Mouse (Mus musculus) layer of hippocampus, adult 18-20 months (tissue): ENCODE measurements at regions not wholly inside any gene's neighbourhood (a gene's known extent, or its start where the extent isn't known, plus 50 kb on each side); places are given as distances from the start of the nearest gene placed in this dataset.

Source experiments
- DNase-seq, 2 experiments: peaks; one replicate each; pipeline ENCODE4 v3.0.0; 2022; ENCODE audit warnings: low spot score in 2 of 2

DNA sequence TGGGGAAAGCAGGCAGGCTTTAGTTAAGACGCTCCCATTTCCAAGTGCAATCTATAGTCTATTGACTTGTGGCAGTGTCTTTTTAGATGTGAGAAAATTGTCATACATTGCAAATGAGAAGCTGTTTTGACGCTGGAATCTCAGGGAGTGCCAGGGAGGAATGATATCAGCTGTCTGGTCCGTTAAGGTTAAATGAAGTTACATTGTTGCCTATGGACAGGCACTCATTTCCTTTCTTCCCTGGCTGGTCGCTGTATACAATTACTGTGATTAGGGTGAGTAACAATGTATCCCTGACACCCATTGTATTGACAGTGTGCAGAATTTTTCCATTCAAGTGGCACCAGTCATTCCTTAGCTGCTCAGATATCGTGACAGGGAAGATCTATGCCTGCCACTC lies 168.3 kb downstream of the Gpat3 start:
- DNase-seq: no peak

DNA sequence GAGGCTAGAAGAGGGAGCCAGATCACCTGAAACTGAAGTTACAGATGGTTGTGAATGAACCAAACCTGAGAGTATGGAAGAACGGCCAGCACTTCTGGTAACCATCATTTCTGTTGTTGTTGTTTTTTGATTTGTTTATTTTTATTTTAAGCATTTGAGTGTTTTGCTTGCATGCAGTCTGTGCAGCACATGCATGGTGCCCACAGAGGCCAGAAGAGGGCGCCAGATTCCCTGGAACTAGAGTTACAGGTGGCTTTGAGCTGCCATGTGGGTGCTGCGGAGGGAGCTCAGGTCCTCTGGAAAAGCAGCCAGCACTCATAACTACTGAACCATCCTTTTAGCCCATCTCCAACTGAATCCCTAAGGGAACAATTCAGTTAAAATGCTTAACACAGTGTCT lies 159.7 kb downstream of the Gpat3 start:
- DNase-seq: no peak

DNA sequence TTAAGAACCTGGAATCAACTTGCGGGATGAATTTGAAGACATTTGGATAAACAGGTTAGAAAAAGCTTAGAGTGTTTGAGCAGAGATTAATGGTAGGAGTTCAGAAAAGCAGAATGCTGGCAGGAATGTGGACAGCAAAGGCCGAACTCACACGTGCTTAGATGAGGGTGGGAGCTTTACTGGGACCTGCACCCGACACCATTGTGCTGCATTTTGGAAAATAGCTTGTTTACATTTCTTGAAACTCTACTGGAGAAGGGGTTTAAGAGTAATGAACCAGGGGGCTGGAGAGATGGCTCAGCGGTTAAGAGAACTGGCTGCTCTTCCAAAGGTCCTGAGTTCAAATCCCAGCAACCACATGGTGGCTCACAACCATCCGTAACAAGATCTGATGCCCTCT lies 154.9 kb downstream of the Gpat3 start:
- no peak for DNase-seq

DNA sequence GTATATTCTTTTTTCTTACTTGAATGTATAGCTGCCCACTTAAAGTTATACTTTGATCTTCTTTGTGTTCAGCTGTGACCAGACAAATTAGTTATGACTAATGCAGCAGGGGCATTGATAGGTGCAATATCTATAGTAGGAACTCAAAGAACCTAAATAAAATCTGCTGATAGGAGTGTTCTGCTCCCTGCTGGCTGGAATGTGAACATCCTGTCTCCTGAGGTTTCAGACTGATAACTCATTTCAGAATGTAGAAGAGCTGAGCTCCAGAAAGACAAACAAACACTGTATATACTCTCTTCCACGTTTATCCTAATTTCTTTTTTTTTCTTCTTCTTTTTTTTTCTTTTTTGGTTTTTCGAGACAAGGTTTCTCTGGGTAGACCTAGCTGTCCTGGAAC lies 146.9 kb downstream of the Gpat3 start:
- DNase-seq: no peak

DNA sequence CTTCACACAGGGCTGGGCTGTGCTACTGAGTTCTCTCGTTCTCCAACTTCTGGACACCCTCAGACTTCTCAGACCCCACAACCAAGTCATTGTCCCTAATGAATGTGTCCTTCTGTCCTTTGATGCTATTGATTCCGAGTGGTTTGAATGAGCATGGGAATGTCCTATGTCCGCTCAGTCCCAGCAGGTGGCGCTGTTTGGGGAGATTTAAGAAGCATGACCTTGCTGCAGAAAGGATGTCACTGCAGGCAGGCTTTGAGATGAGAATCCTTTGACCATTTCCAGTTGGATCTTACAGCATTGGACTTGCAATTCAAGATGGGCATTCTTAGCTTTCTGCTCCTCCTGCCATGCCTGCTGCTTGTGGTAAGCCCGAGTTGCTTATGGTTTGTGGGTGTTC lies 146.1 kb downstream of the Gpat3 start:
- DNase-seq: peak in 1 of 2 experiments; percentile 17

DNA sequence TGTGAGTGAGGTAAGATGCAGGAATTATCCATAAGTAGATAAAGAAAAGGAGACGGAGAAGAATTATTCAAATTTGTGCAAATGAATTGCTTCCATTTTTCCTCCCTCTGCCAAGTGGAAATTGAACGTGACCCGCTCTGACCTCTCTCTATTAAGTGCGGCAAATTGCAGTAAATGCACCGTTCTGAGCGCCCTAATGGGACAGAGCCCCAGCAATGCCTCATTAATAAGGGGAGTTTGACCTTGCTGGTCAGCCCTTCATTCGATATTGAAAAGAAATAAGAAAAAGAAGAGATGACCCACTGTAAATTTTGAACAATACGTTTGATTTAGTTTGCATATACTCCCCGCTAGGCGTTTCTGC lies 137.0 kb downstream of the Gpat3 start:
- DNase-seq: no peak

DNA sequence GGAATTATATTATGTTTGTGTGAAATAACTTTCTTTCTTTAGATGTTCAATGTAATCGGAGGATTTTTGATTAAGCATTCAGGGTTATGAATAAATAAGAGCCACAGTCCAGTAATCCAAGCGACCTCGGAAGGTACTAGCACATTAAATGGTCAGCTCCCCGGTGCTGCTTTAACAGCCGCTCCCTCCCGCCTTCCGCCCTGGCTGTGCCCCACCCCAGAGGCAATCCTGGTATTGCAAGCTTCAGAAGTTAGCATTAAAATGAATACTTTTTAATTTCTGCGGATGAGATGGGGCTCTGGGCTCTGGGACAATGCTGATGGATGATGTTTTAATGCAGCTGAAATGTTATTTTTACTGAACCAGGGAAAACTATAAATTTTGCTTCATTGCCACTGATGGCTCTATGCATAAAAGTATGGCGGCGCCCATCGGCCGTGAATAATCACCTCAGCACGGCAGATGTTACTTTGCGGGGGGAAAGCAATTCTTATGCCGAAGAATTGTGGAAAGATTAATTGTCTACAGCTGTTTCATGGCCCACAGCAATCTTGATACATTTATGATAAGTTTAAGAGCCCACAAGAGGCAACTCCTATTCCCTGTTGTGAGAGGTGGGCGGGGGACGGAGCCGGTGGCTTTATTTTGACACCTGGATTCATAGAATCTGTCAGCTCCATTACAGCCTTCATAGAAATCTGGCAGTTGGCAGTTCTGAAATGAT lies 136.5 kb downstream of the Gpat3 start:
- no peak for DNase-seq

DNA sequence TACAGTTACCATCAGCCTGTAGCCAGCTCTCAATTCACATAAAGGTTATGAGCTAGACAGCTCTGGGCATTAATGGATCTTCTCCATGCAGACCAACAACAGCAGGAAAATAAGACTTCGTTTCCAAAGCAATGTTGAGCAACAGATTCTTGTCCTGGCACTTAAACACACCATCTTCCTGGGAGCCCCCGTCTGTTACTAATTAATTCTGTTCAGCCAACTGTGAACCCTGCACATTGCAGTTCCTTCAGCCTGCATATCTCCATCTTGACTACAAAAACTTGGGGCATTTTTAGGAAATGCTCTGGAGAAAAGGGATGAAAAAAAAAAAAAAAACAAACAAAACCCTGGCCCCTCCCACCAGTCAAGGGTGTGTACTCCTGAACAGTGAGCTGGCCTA lies 131.2 kb downstream of the Gpat3 start:
- peak in 1 of 2 experiments; percentile 6 for DNase-seq

DNA sequence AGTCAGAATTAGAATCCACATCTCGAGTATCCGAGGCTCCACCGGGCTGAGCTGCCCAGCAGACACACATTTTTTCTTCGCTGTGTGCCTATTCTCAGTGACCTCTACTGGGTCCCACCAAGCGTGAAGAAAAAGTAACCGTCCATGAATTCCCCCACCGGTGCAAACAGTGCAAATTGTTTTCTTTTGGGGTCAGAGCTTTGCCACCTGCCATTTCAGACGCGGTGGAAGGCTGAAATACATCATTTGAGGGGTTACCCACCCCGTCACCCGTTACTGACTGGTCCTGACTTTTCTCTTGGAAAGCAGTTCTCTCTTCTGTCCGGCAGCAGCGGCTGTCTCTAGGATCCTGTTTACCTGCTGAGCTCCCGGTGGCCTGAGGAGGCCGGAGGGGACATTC lies 105.7 kb downstream of the Gpat3 start:
- DNase-seq: no peak
